Mouse (Mus musculus) right cerebral cortex, postnatal 4 days (tissue): ENCODE results near the gene Tcaf3.

Source experiments
- DNase-seq: peaks from one replicate; pipeline ENCODE4 v3.0.0-alpha.2; 2022

Gene Tcaf3

GRCm38 (mm10) chr6:42542036-42543031 lies 55.2 kb downstream of the Tcaf3 start:
- DNase-seq = no peak

- DNase-seq = no peak
Measured at GRCm38 (mm10) chr6:42540681-42541080, 56.8 kb downstream of the Tcaf3 start.

- no peak for DNase-seq
Measured at GRCm38 (mm10) chr6:42539711-42540110, 57.8 kb downstream of the Tcaf3 start.
